Mouse (Mus musculus): ENCODE results near the gene Cerk. TPM values are rescaled to one million over a fixed set of nuclear protein-coding genes. Genes with fewer than 3 reads are reported as not detected.

The Cerk gene
- polyA plus RNA-seq, 1 experiment from 2014 or later = 22.6 TPM

GRCm38 (mm10) chr15:86123409-86123808, 62.5 kb downstream of the Cerk start:
- Histone ChIP-seq H3K4me2 (ENCODE audit: low read length) (no peak overlapping the region), H3K4me1 (ENCODE audit: control insufficient read depth, insufficient read depth, low read length) (no peaks in the 10 kb centered on the region), H3K27ac (ENCODE audit: low read length) (no peak overlapping the region), H3K27me3 (ENCODE audit: control insufficient read depth, insufficient read depth, low read depth, low read length) (no peaks in the 10 kb centered on the region), H3K4me3 (ENCODE audit: low read depth, low read length) (no peak overlapping the region), H3K36me3 (ENCODE audit: control insufficient read depth, insufficient read depth, low read length) (peaks cover 21% of the 10 kb centered on the region), H3K9ac (ENCODE audit: low read depth, low read length) (no peak overlapping the region), H3K9me3 (replicated peaks; ENCODE audit: control insufficient read depth, low read length, poor library complexity, severe bottlenecking) (no peaks in the 10 kb centered on the region)
- ATAC-seq = no peak
- WGBS = 93% methylated on average over 4 of the region's 4 CpGs

- no peaks in the 10 kb centered on the region for H3K27me3 ChIP-seq (ENCODE audit: control insufficient read depth, insufficient read depth, low read depth, low read length)
- H3K4me2 ChIP-seq (ENCODE audit: low read length) = no peak overlapping the region
- H3K36me3 ChIP-seq (ENCODE audit: control insufficient read depth, insufficient read depth, low read length) = peaks cover 18% of the 10 kb centered on the region
- no peaks in the 10 kb centered on the region for H3K4me1 ChIP-seq (ENCODE audit: control insufficient read depth, insufficient read depth, low read length)
- no peaks in the 10 kb centered on the region for H3K9me3 ChIP-seq (replicated peaks; ENCODE audit: control insufficient read depth, low read length, poor library complexity, severe bottlenecking)
- 95% methylated on average over 9 of the region's 9 CpGs for WGBS
- 0 out of 2 replicates have a peak, but pooled peaks have one; percentile 22 for ATAC-seq
- H3K4me3 ChIP-seq (ENCODE audit: low read depth, low read length) = no peak overlapping the region
- no peak overlapping the region for H3K27ac ChIP-seq (ENCODE audit: low read length)
- H3K9ac ChIP-seq (ENCODE audit: low read depth, low read length) = no peak overlapping the region
These were observed 63.5 kb downstream of the Cerk start for GRCm38 (mm10) chr15:86122261-86122949.

GRCm38 (mm10) chr15:86119186-86119585, 66.8 kb downstream of the Cerk start:
- 91% methylated on average over 7 of the region's 7 CpGs for WGBS
- Histone ChIP-seq H3K9me3 (replicated peaks; ENCODE audit: control insufficient read depth, low read length, poor library complexity, severe bottlenecking) (no peaks in the 10 kb centered on the region), H3K27me3 (ENCODE audit: control insufficient read depth, insufficient read depth, low read depth, low read length) (no peaks in the 10 kb centered on the region), H3K4me1 (ENCODE audit: control insufficient read depth, insufficient read depth, low read length) (peaks cover 4% of the 10 kb centered on the region), H3K4me3 (ENCODE audit: low read depth, low read length) (no peak overlapping the region), H3K4me2 (ENCODE audit: low read length) (no peak overlapping the region), H3K27ac (ENCODE audit: low read length) (no peak overlapping the region), H3K36me3 (ENCODE audit: control insufficient read depth, insufficient read depth, low read length) (peaks cover 11% of the 10 kb centered on the region), H3K9ac (ENCODE audit: low read depth, low read length) (no peak overlapping the region)
- ATAC-seq = no peak

GRCm38 (mm10) chr15:86117115-86118100, 68.5 kb downstream of the Cerk start:
- Histone ChIP-seq H3K4me2 (ENCODE audit: low read length) (no peak overlapping the region), H3K4me1 (ENCODE audit: control insufficient read depth, insufficient read depth, low read length) (peaks cover 18% of the 10 kb centered on the region), H3K27me3 (ENCODE audit: control insufficient read depth, insufficient read depth, low read depth, low read length) (no peaks in the 10 kb centered on the region), H3K9ac (ENCODE audit: low read depth, low read length) (no peak overlapping the region), H3K9me3 (replicated peaks; ENCODE audit: control insufficient read depth, low read length, poor library complexity, severe bottlenecking) (no peaks in the 10 kb centered on the region), H3K27ac (ENCODE audit: low read length) (peak overlapping the region; percentile 29; the same call in 1 of the 2 replicates), H3K4me3 (ENCODE audit: low read depth, low read length) (no peak overlapping the region), H3K36me3 (ENCODE audit: control insufficient read depth, insufficient read depth, low read length) (peaks cover 8% of the 10 kb centered on the region)
- no peak for ATAC-seq
- 60% methylated on average over 15 of the region's 15 CpGs for WGBS

GRCm38 (mm10) chr15:86116421-86116820, 69.5 kb downstream of the Cerk start:
- Histone ChIP-seq H3K27me3 (ENCODE audit: control insufficient read depth, insufficient read depth, low read depth, low read length) (no peaks in the 10 kb centered on the region), H3K36me3 (ENCODE audit: control insufficient read depth, insufficient read depth, low read length) (peaks cover 8% of the 10 kb centered on the region; the same call in 1 of the 2 replicates), H3K27ac (ENCODE audit: low read length) (peak overlapping the region; percentile 29), H3K4me1 (ENCODE audit: control insufficient read depth, insufficient read depth, low read length) (peaks cover 20% of the 10 kb centered on the region), H3K9me3 (replicated peaks; ENCODE audit: control insufficient read depth, low read length, poor library complexity, severe bottlenecking) (no peaks in the 10 kb centered on the region), H3K4me2 (ENCODE audit: low read length) (no peak overlapping the region), H3K9ac (ENCODE audit: low read depth, low read length) (no peak overlapping the region), H3K4me3 (ENCODE audit: low read depth, low read length) (no peak overlapping the region)
- no peak for ATAC-seq
- WGBS = 76% methylated on average over 5 of the region's 5 CpGs

- Histone ChIP-seq H3K4me2 (ENCODE audit: low read length) (peak overlapping the region; percentile 19; the same call in 1 of the 2 replicates), H3K27ac (ENCODE audit: low read length) (peak overlapping the region; percentile 80), H3K9ac (ENCODE audit: low read depth, low read length) (peak overlapping the region; percentile 27; the same call in 1 of the 2 replicates), H3K9me3 (replicated peaks; ENCODE audit: control insufficient read depth, low read length, poor library complexity, severe bottlenecking) (no peaks in the 10 kb centered on the region), H3K36me3 (ENCODE audit: control insufficient read depth, insufficient read depth, low read length) (no peaks in the 10 kb centered on the region), H3K4me3 (ENCODE audit: low read depth, low read length) (no peak overlapping the region), H3K4me1 (ENCODE audit: control insufficient read depth, insufficient read depth, low read length) (peaks cover 33% of the 10 kb centered on the region), H3K27me3 (ENCODE audit: control insufficient read depth, insufficient read depth, low read depth, low read length) (no peaks in the 10 kb centered on the region)
- WGBS = 7% methylated on average over 9 of the region's 9 CpGs
- peak; percentile 20 for ATAC-seq
These were observed 72.6 kb downstream of the Cerk start for GRCm38 (mm10) chr15:86113342-86113710.

GRCm38 (mm10) chr15:86112707-86113341, 73.1 kb downstream of the Cerk start:
- H3K4me2 ChIP-seq (ENCODE audit: low read length) = peak overlapping the region; percentile 19; the same call in 1 of the 2 replicates
- H3K9me3 ChIP-seq (replicated peaks; ENCODE audit: control insufficient read depth, low read length, poor library complexity, severe bottlenecking) = no peaks in the 10 kb centered on the region
- 8% methylated on average over 10 of the region's 10 CpGs for WGBS
- H3K27ac ChIP-seq (ENCODE audit: low read length) = peak overlapping the region; percentile 80
- peaks cover 35% of the 10 kb centered on the region for H3K4me1 ChIP-seq (ENCODE audit: control insufficient read depth, insufficient read depth, low read length)
- no peak overlapping the region for H3K4me3 ChIP-seq (ENCODE audit: low read depth, low read length)
- peak overlapping the region; percentile 27 for H3K9ac ChIP-seq (ENCODE audit: low read depth, low read length)
- H3K36me3 ChIP-seq (ENCODE audit: control insufficient read depth, insufficient read depth, low read length) = no peaks in the 10 kb centered on the region
- H3K27me3 ChIP-seq (ENCODE audit: control insufficient read depth, insufficient read depth, low read depth, low read length) = no peaks in the 10 kb centered on the region
- ATAC-seq = peak; percentile 43

GRCm38 (mm10) chr15:86110361-86111103, 75.4 kb downstream of the Cerk start:
- Histone ChIP-seq H3K9ac (ENCODE audit: low read depth, low read length) (no peak overlapping the region), H3K36me3 (ENCODE audit: control insufficient read depth, insufficient read depth, low read length) (no peaks in the 10 kb centered on the region), H3K4me1 (ENCODE audit: control insufficient read depth, insufficient read depth, low read length) (peaks cover 32% of the 10 kb centered on the region), H3K27ac (ENCODE audit: low read length) (no peak overlapping the region), H3K4me2 (ENCODE audit: low read length) (no peak overlapping the region), H3K9me3 (replicated peaks; ENCODE audit: control insufficient read depth, low read length, poor library complexity, severe bottlenecking) (no peaks in the 10 kb centered on the region), H3K27me3 (ENCODE audit: control insufficient read depth, insufficient read depth, low read depth, low read length) (no peaks in the 10 kb centered on the region), H3K4me3 (ENCODE audit: low read depth, low read length) (no peak overlapping the region)
- ATAC-seq = no peak
- 67% methylated on average over 10 of the region's 10 CpGs for WGBS

All from midbrain, embryonic 16.5 days (tissue).